Mouse (Mus musculus) gastrocnemius, adult 8-10 months (tissue): Measurements from ENCODE around the gene Parp4. TPM values are rescaled to one million over a fixed set of nuclear protein-coding genes. Genes with fewer than 3 reads are reported as not detected.

Experiments used
- total RNA-seq, 4 experiments: library from RNA; stranded (reverse); gene quantifications; 2 replicates each; pipeline ENCODE4 v1.2.4; 2022

Parp4 gene
- total RNA-seq, 4 experiments from 2014 or later, result 16.3 to 20.7 (median 20.6) TPM

Other genes starting within 250 kb of the Parp4 start
- not detected for gene Atp12a, start 210.6 kb upstream of the Parp4 start, total RNA-seq
- under 1 TPM in 3 of 4 experiments, not detected in 1; 0.09 to 0.32 (median 0.29) TPM for gene Rnf17, start 173.0 kb upstream of the Parp4 start, total RNA-seq
- gene Cenpj, start 194 bp upstream of the Parp4 start, total RNA-seq, result 1 to 10 TPM; 1.3 to 2.9 (median 2.0) TPM
- gene Mphosph8, start 92.6 kb downstream of the Parp4 start, total RNA-seq, result 10 to 100 TPM; 14.2 to 15.8 (median 15.3) TPM
- 10 to 100 TPM in 1 of 4 experiments, 1 to 10 TPM in 3; 6.8 to 10.3 (median 9.1) TPM for gene Pspc1, start 202.7 kb downstream of the Parp4 start, total RNA-seq
- gene Zmym5, start 236.1 kb downstream of the Parp4 start, total RNA-seq, result 10 to 100 TPM; 18.8 to 22.6 (median 20.6) TPM